Mouse (Mus musculus): Measurements from ENCODE around the gene Mdc1. TPM values are rescaled to one million over a fixed set of nuclear protein-coding genes. Genes with fewer than 3 reads are reported as not detected.
"Not testable (repeated sequence)": the region's sequence is repeated elsewhere in the genome, so short reads cannot be mapped to it uniquely, and the experiment has no call there.

Gene Mdc1
- total RNA-seq, 2 experiments from 2014 or later: 22.9 to 25.2 TPM

- peak; percentile 65 to 84 for DNase-seq (ENCODE audit: low spot score in 2 of 2)
Measured at GRCm38 (mm10) chr17:35821439-35822430, 19.6 kb upstream of the Mdc1 start, which contains the start of gene Ier3. Ier3 (plus strand) TSS chr17:35821684.

GRCm38 (mm10) chr17:35822564-35822963 lies 18.8 kb upstream of the Mdc1 start:
- DNase-seq (ENCODE audit: low spot score in 2 of 2): no peak

GRCm38 (mm10) chr17:35822964-35823937 lies 18.1 kb upstream of the Mdc1 start, which contains the start of gene Flot1:
Flot1 (plus strand) TSS chr17:35823230.
- peak; percentile 56 to 84 for DNase-seq (ENCODE audit: low spot score in 2 of 2)

- no peak for DNase-seq (ENCODE audit: low spot score in 2 of 2)
Measured at GRCm38 (mm10) chr17:35824402-35824801, 16.9 kb upstream of the Mdc1 start.

- DNase-seq (ENCODE audit: low spot score in 2 of 2): no peak
Measured at GRCm38 (mm10) chr17:35825109-35825850, 16.0 kb upstream of the Mdc1 start.

- DNase-seq (ENCODE audit: low spot score in 2 of 2): peak; percentile 75 to 88
Measured at GRCm38 (mm10) chr17:35829737-35830136, 11.6 kb upstream of the Mdc1 start.

- DNase-seq (ENCODE audit: low spot score in 2 of 2): no peak
Measured at GRCm38 (mm10) chr17:35832400-35833238, 8.7 kb upstream of the Mdc1 start.

GRCm38 (mm10) chr17:35833239-35833751 lies 8.0 kb upstream of the Mdc1 start:
- no peak for DNase-seq (ENCODE audit: low spot score in 2 of 2)

- no peak for DNase-seq (ENCODE audit: low spot score in 2 of 2)
Measured at GRCm38 (mm10) chr17:35833894-35834293, 7.4 kb upstream of the Mdc1 start.

GRCm38 (mm10) chr17:35834696-35835422 lies 6.5 kb upstream of the Mdc1 start:
- no peak for DNase-seq (ENCODE audit: low spot score in 2 of 2)

- DNase-seq (ENCODE audit: low spot score in 2 of 2): no peak
Measured at GRCm38 (mm10) chr17:35835424-35836140, 5.7 kb upstream of the Mdc1 start.

GRCm38 (mm10) chr17:35836178-35836965 lies 4.9 kb upstream of the Mdc1 start:
- peak in 1 of 2 experiments; percentile 84 for DNase-seq (ENCODE audit: low spot score in 2 of 2)

GRCm38 (mm10) chr17:35836991-35837422 lies 4.3 kb upstream of the Mdc1 start:
- peak; percentile 74 to 90 for DNase-seq (ENCODE audit: low spot score in 2 of 2)

- DNase-seq (ENCODE audit: low spot score in 2 of 2): peak in 1 of 2 experiments; percentile 61
Measured at GRCm38 (mm10) chr17:35837487-35837886, 3.8 kb upstream of the Mdc1 start.

GRCm38 (mm10) chr17:35838122-35838544 lies 3.2 kb upstream of the Mdc1 start, which contains the start of gene Tubb5:
Tubb5 (minus strand) TSS chr17:35838306.
- DNase-seq (ENCODE audit: low spot score in 2 of 2): peak; percentile 94 to 96

- no peak for DNase-seq (ENCODE audit: low spot score in 2 of 2)
Measured at GRCm38 (mm10) chr17:35838570-35838969, 2.7 kb upstream of the Mdc1 start.

- DNase-seq (ENCODE audit: low spot score in 2 of 2): not testable (repeated sequence)
Measured at GRCm38 (mm10) chr17:35839002-35839401, 2.3 kb upstream of the Mdc1 start.
